Mouse (Mus musculus) forebrain, embryonic 11.5 days (tissue): ENCODE results near the gene Mocs1. TPM values are rescaled to one million over a fixed set of nuclear protein-coding genes. Genes with fewer than 3 reads are reported as not detected.

ENCODE experiments used
- ATAC-seq: fragments of 200-750 bp; cut with Nextera tagmentation; replicated peaks from 2 replicates; pipeline ENCODE4 v1.8.0; 2017; ENCODE audit warnings: moderate TSS enrichment; ENCODE audit not compliant: low FRiP score
- DNase-seq: peaks from one replicate; pipeline ENCODE4 v3.0.0-alpha.2; 2017; ENCODE audit warnings: low spot score
- H3K27ac ChIP-seq: fragments of 300-500 bp; sonication (generic); 2 replicates; pipeline ENCODE4 v1.5.1; 2014; ENCODE audit warnings: low read depth, low read length
- H3K27me3 ChIP-seq: fragments of 300-500 bp; sonication (generic); 2 replicates; pipeline ENCODE4 v1.6.1; 2014; ENCODE audit warnings: mild to moderate bottlenecking, low read length, mixed read lengths; ENCODE audit not compliant: control insufficient read depth, insufficient read depth
- H3K36me3 ChIP-seq: fragments of 300-500 bp; sonication (generic); 2 replicates; pipeline ENCODE4 v1.6.1; 2014; ENCODE audit warnings: mild to moderate bottlenecking, low read length, moderate library complexity, mixed read lengths; ENCODE audit not compliant: control insufficient read depth, insufficient read depth
- H3K4me1 ChIP-seq: fragments of 300-500 bp; sonication (generic); replicated peaks from 2 replicates; pipeline ENCODE4 v1.6.1; 2014; ENCODE audit warnings: low read length, mixed read lengths; ENCODE audit not compliant: control insufficient read depth, insufficient read depth
- H3K4me2 ChIP-seq: fragments of 300-500 bp; sonication (generic); 2 replicates; pipeline ENCODE4 v1.6.1; 2014; ENCODE audit warnings: low read depth, mild to moderate bottlenecking, low read length, moderate library complexity, mixed read lengths; ENCODE audit not compliant: severe bottlenecking
- H3K4me3 ChIP-seq: fragments of 300-500 bp; sonication (generic); 2 replicates; pipeline ENCODE4 v1.5.1; 2014; ENCODE audit warnings: low read depth, low read length
- H3K9ac ChIP-seq: fragments of 300-500 bp; sonication (generic); 2 replicates; pipeline ENCODE4 v1.6.1; 2014; ENCODE audit warnings: low read length
- H3K9me3 ChIP-seq: fragments of 300-500 bp; sonication (generic); 2 replicates; pipeline ENCODE4 v1.6.1; 2016; ENCODE audit warnings: low read length, mixed read lengths; ENCODE audit not compliant: control insufficient read depth
- WGBS: fragments of 180-500 bp; shearing (Covaris S2); extraction: QIAGEN DNeasy Blood & Tissue Kit; methylation state at CpG from one replicate; pipeline ENCODE4 v1.1.7; 2014; 5-methylcytosine and 5-hydroxymethylcytosine counted together
- polyA plus RNA-seq: library from polyadenylated mRNA; unstranded; fragments of >200 nt; fragmentation: Nextera tagmentation; extraction: Ambion mirVana; gene quantifications from 2 replicates; pipeline ENCODE4 v1.2.1, GENCODE M21; 2014

Mocs1 gene
- polyA plus RNA-seq: 5.6 and 7.4 TPM in 2 replicates

GRCm38 (mm10) chr17:49428239-49428688, at the start of gene Mocs1:
Gene Mocs1 (plus strand): TSS chr17:49428362.
- peak within 1 kb of the TSS; percentile 64 for H3K4me2 ChIP-seq
- no peak within 1 kb of the TSS for H3K27ac ChIP-seq
- H3K9me3 ChIP-seq: no peaks in the 10 kb centered on the region

GRCm38 (mm10) chr17:49379645-49380044, 48.5 kb upstream of the Mocs1 start:
- no peak overlapping the region for H3K9ac ChIP-seq
- no peaks in the 10 kb centered on the region for H3K9me3 ChIP-seq
- no peak overlapping the region for H3K4me3 ChIP-seq
- no peak overlapping the region for H3K4me2 ChIP-seq
- H3K27me3 ChIP-seq: no peaks in the 10 kb centered on the region
- H3K27ac ChIP-seq: no peak overlapping the region
- H3K36me3 ChIP-seq: no peaks in the 10 kb centered on the region
- WGBS: 81% methylated on average over 4 of the region's 4 CpGs
- no peaks in the 10 kb centered on the region for H3K4me1 ChIP-seq
- DNase-seq: no peak
- ATAC-seq: no peak

More at GRCm38 (mm10) chr17:49428239-49428688, at the start of gene Mocs1:
- H3K27me3 ChIP-seq: no peaks in the 10 kb centered on the region
- ATAC-seq: peak; percentile 100
- under 1% methylated on average over 28 of the region's 28 CpGs for WGBS
- H3K4me3 ChIP-seq: peak within 1 kb of the TSS; percentile 60
- peak within 1 kb of the TSS; percentile 74 for H3K9ac ChIP-seq
- no peaks in the 10 kb centered on the region; the same call in 1 of the 2 replicates for H3K4me1 ChIP-seq
- DNase-seq: peak; percentile 94
- H3K36me3 ChIP-seq: no peaks in the 10 kb centered on the region

- no peak overlapping the region for H3K27ac ChIP-seq
- WGBS: 71% methylated on average over 6 of the region's 6 CpGs
- H3K36me3 ChIP-seq: no peaks in the 10 kb centered on the region
- H3K27me3 ChIP-seq: no peaks in the 10 kb centered on the region
- no peak overlapping the region for H3K9ac ChIP-seq
- no peak overlapping the region for H3K4me2 ChIP-seq
- no peak for ATAC-seq
- no peaks in the 10 kb centered on the region for H3K9me3 ChIP-seq
- H3K4me1 ChIP-seq: no peaks in the 10 kb centered on the region
- no peak overlapping the region for H3K4me3 ChIP-seq
- no peak for DNase-seq
These were observed 43.8 kb upstream of the Mocs1 start for GRCm38 (mm10) chr17:49384217-49384943.

GRCm38 (mm10) chr17:49387741-49388140, 40.4 kb upstream of the Mocs1 start:
- Histone ChIP-seq H3K4me3 (no peak overlapping the region), H3K27me3 (no peaks in the 10 kb centered on the region), H3K27ac (no peak overlapping the region), H3K36me3 (no peaks in the 10 kb centered on the region), H3K9me3 (no peaks in the 10 kb centered on the region), H3K9ac (no peak overlapping the region), H3K4me2 (no peak overlapping the region), H3K4me1 (no peaks in the 10 kb centered on the region)
- DNase-seq: no peak
- no peak for ATAC-seq
- WGBS: 94% methylated on average over 2 of the region's 2 CpGs

GRCm38 (mm10) chr17:49392751-49393150, 35.4 kb upstream of the Mocs1 start:
- WGBS: 14% methylated on average over 1 of the region's 1 CpGs

GRCm38 (mm10) chr17:49394836-49395235, 33.3 kb upstream of the Mocs1 start:
- Histone ChIP-seq H3K4me2 (no peak overlapping the region), H3K9ac (no peak overlapping the region), H3K27ac (no peak overlapping the region), H3K9me3 (no peaks in the 10 kb centered on the region), H3K4me1 (no peaks in the 10 kb centered on the region), H3K4me3 (no peak overlapping the region), H3K36me3 (no peaks in the 10 kb centered on the region), H3K27me3 (no peaks in the 10 kb centered on the region)
- 68% methylated on average over 1 of the region's 1 CpGs for WGBS
- no peak for DNase-seq
- no peak for ATAC-seq

More at GRCm38 (mm10) chr17:49392751-49393150, 35.4 kb upstream of the Mocs1 start:
- Histone ChIP-seq H3K9ac (no peak overlapping the region), H3K27ac (no peak overlapping the region), H3K4me1 (no peaks in the 10 kb centered on the region), H3K9me3 (no peaks in the 10 kb centered on the region), H3K36me3 (no peaks in the 10 kb centered on the region), H3K27me3 (no peaks in the 10 kb centered on the region), H3K4me3 (no peak overlapping the region), H3K4me2 (no peak overlapping the region)
- no peak for ATAC-seq
- no peak for DNase-seq

- Histone ChIP-seq H3K4me3 (no peak overlapping the region), H3K4me1 (no peaks in the 10 kb centered on the region), H3K4me2 (no peak overlapping the region), H3K9me3 (no peaks in the 10 kb centered on the region), H3K27ac (no peak overlapping the region), H3K9ac (no peak overlapping the region), H3K36me3 (no peaks in the 10 kb centered on the region), H3K27me3 (no peaks in the 10 kb centered on the region)
- ATAC-seq: no peak
- no peak for DNase-seq
- WGBS: 57% methylated on average over 4 of the region's 4 CpGs
These were observed 28.6 kb upstream of the Mocs1 start for GRCm38 (mm10) chr17:49399605-49400004.

- DNase-seq: peak; percentile 86
- WGBS: 0% methylated on average over 2 of the region's 2 CpGs
- no peak overlapping the region for H3K9ac ChIP-seq
- H3K36me3 ChIP-seq: no peaks in the 10 kb centered on the region
- H3K27me3 ChIP-seq: no peaks in the 10 kb centered on the region
- 0 out of 2 replicates have a peak, but pooled peaks have one; percentile 30 for ATAC-seq
- H3K4me2 ChIP-seq: no peak overlapping the region
- H3K9me3 ChIP-seq: no peaks in the 10 kb centered on the region
- H3K4me1 ChIP-seq: no peaks in the 10 kb centered on the region
- H3K27ac ChIP-seq: no peak overlapping the region
- H3K4me3 ChIP-seq: no peak overlapping the region
These were observed 28.0 kb upstream of the Mocs1 start for GRCm38 (mm10) chr17:49400130-49400529.

GRCm38 (mm10) chr17:49403151-49403550, 25.0 kb upstream of the Mocs1 start:
- Histone ChIP-seq H3K27ac (no peak overlapping the region), H3K9ac (no peak overlapping the region), H3K27me3 (no peaks in the 10 kb centered on the region), H3K4me3 (no peak overlapping the region), H3K9me3 (no peaks in the 10 kb centered on the region), H3K36me3 (no peaks in the 10 kb centered on the region), H3K4me2 (no peak overlapping the region), H3K4me1 (no peaks in the 10 kb centered on the region)
- WGBS: 80% methylated on average over 6 of the region's 6 CpGs
- ATAC-seq (no peak), DNase-seq (no peak)
